Comparison of ENCODE assay signal across 9 mouse cellular contexts in genomic region chr6:73233202-73233726, GRCm38 (mm10). TPM values are rescaled to one million over a fixed set of nuclear protein-coding genes. Genes with fewer than 3 reads are reported as not detected.
DNase-seq lines count a peak whose midpoint lies in the region; ATAC-seq and TF ChIP-seq lines count a peak whose summit lies in the region.
"Had no signal": no experiment of that assay in that cellular context is flagged by ENCODE, and none has a peak within 500 bp of the region (broad histone marks: within the 10 kb centered on the region; RNA-seq: fewer than 3 reads in every experiment).

No protein-coding gene starts in this region.

- TF ChIP-seq CTCF in midbrain, postnatal 0 days (IDR thresholded peaks at IDR 0.05), result peak; percentile 41

- H3K4me3 ChIP-seq in midbrain, postnatal 0 days (ENCODE audit: low read depth, low read length), result no peak overlapping the region
- no peak overlapping the region for H3K4me3 ChIP-seq in midbrain, embryonic 10.5 days
- H3K4me3 ChIP-seq: embryonic facial prominence, embryonic 10.5 days had no signal

- no peak overlapping the region for H3K27ac ChIP-seq in midbrain, postnatal 0 days (ENCODE audit: low read depth, low read length)
- H3K27ac ChIP-seq in midbrain, embryonic 10.5 days (replicated peaks), result no peak overlapping the region
- H3K27ac ChIP-seq: embryonic facial prominence, embryonic 10.5 days had no signal

- no peak overlapping the region for H3K9ac ChIP-seq in midbrain, postnatal 0 days (replicated peaks; ENCODE audit: low read length, poor library complexity, severe bottlenecking)

- WGBS in midbrain, postnatal 0 days, result 91% methylated on average over 6 of the region's 6 CpGs
- 89% methylated on average over 6 of the region's 6 CpGs for WGBS in midbrain, embryonic 10.5 days

- H3K27me3 ChIP-seq in midbrain, postnatal 0 days (ENCODE audit: insufficient read depth, low read length), result no peaks in the 10 kb centered on the region
- H3K27me3 ChIP-seq in midbrain, embryonic 10.5 days (ENCODE audit: low read depth, poor library complexity, severe bottlenecking), result no peaks in the 10 kb centered on the region

- ATAC-seq in midbrain, postnatal 0 days (ENCODE audit: low FRiP score), result no peak
- peak; percentile 30; the same call in 1 of the 2 replicates for ATAC-seq in common myeloid progenitor, adult 5-6 weeks (replicated peaks; ENCODE audit: low read depth, poor library complexity, severe bottlenecking)
- ATAC-seq in neutrophil, adult 5-6 weeks (ENCODE audit: extremely low read depth, insufficient number of reproducible peaks, low FRiP score, poor library complexity, severe bottlenecking), result 0 out of 2 replicates have a peak, but pooled peaks have one; percentile 23

- DNase-seq in embryo, embryonic 10.5 days (ENCODE audit: low spot score), result peak; percentile 14
- no peak for DNase-seq in embryo, embryonic 10 days (ENCODE audit: low spot score)
- DNase-seq in midbrain, postnatal 0 days (ENCODE audit: low spot score), result no peak
- DNase-seq in midbrain, embryonic 10.5 days (ENCODE audit: low spot score), result no peak
- no peak for DNase-seq in adrenal gland, postnatal 25 days
- no peak for DNase-seq in heart, adult 8-10 months (ENCODE audit: low spot score)

- H3K36me3 ChIP-seq in midbrain, postnatal 0 days (ENCODE audit: insufficient read depth, low read length), result no peaks in the 10 kb centered on the region
- H3K36me3 ChIP-seq in midbrain, embryonic 10.5 days, result no peaks in the 10 kb centered on the region
- H3K36me3 ChIP-seq: embryonic facial prominence, embryonic 10.5 days had no signal

- no peaks in the 10 kb centered on the region for H3K9me3 ChIP-seq in midbrain, postnatal 0 days (ENCODE audit: low read length)
- H3K9me3 ChIP-seq in midbrain, embryonic 10.5 days (replicated peaks), result 0 out of 2 replicates have a peak, but pooled peaks cover 5% of the 10 kb centered on the region
- H3K9me3 ChIP-seq: embryonic facial prominence, embryonic 10.5 days had no signal

- H3K4me1 ChIP-seq in midbrain, postnatal 0 days (ENCODE audit: insufficient read depth, low read length), result no peaks in the 10 kb centered on the region
- H3K4me1 ChIP-seq in midbrain, embryonic 10.5 days, result no peaks in the 10 kb centered on the region

- no peak overlapping the region for H3K4me2 ChIP-seq in midbrain, postnatal 0 days (ENCODE audit: low read depth, low read length, poor library complexity, severe bottlenecking)

RNA-seq across cellular contexts. Expression of gene Dnah6, which starts 11.8 kb away (rescaled TPM):
- 2.0 and 2.2 TPM in 2 replicates for total RNA-seq in midbrain, postnatal 0 days (2014; rRNA removed)
- polyA plus RNA-seq in midbrain, postnatal 0 days (2015; fragmentation: Nextera tagmentation; extraction: Ambion mirVana), result 0.18 and 0.22 TPM in 2 replicates
- 0.04 and 0.05 TPM in 2 replicates for polyA plus RNA-seq in midbrain, embryonic 10.5 days (2016; fragmentation: Nextera tagmentation; extraction: Ambion mirVana)
- total RNA-seq in common myeloid progenitor, adult 5-6 weeks (2017), result under 0.01 TPM in 1 of 2 replicates, not detected in the other
- under 0.01 and 0.12 TPM in 2 replicates for total RNA-seq in neutrophil, adult 5-6 weeks (2017)
- 0.03 TPM in 1 of 2 replicates, not detected in the other for total RNA-seq in adrenal gland, postnatal 25 days (2021)
- total RNA-seq in heart, adult 8-10 months (2022), result under 1 TPM; 0.03 to 0.14 (median 0.08) TPM

RNA-seq across cellular contexts. Expression of gene Suclg1, which starts 14.9 kb away (rescaled TPM):
- 38.2 and 39.1 TPM in 2 replicates for total RNA-seq in midbrain, postnatal 0 days (2014; rRNA removed)
- 123 and 129 TPM in 2 replicates for polyA plus RNA-seq in midbrain, postnatal 0 days (2015; fragmentation: Nextera tagmentation; extraction: Ambion mirVana)
- 170 and 176 TPM in 2 replicates for polyA plus RNA-seq in midbrain, embryonic 10.5 days (2016; fragmentation: Nextera tagmentation; extraction: Ambion mirVana)
- 104 and 105 TPM in 2 replicates for total RNA-seq in common myeloid progenitor, adult 5-6 weeks (2017)
- total RNA-seq in neutrophil, adult 5-6 weeks (2017), result 63.7 and 82.0 TPM in 2 replicates
- 295 and 313 TPM in 2 replicates for total RNA-seq in adrenal gland, postnatal 25 days (2021)
- 100 to 1,000 TPM; 478 to 547 (median 493) TPM for total RNA-seq in heart, adult 8-10 months (2022)
